Mouse (Mus musculus) ES-E14 (cell line): ENCODE results near the gene Cab39l. TPM values are rescaled to one million over a fixed set of nuclear protein-coding genes. Genes with fewer than 3 reads are reported as not detected.
"Not testable (repeated sequence)": the region's sequence is repeated elsewhere in the genome, so short reads cannot be mapped to it uniquely, and the experiment has no call there.

ENCODE experiments used
- DNase-seq: peaks from one replicate; pipeline ENCODE4 v3.0.0-alpha.2; 2013; ENCODE audit warnings: low read depth, low spot score
- H3K27ac ChIP-seq: 2 replicates; pipeline ENCODE4 v1.5.1; 2012; ENCODE audit warnings: low read depth, mild to moderate bottlenecking, low read length, moderate library complexity, mixed read lengths; ENCODE audit not compliant: poor library complexity, insufficient read depth, severe bottlenecking
- H3K36me3 ChIP-seq: 2 replicates; pipeline ENCODE4 v1.6.1; 2012; ENCODE audit warnings: mild to moderate bottlenecking, low read length, moderate library complexity, mixed read lengths; ENCODE audit not compliant: control insufficient read depth, poor library complexity, insufficient read depth, severe bottlenecking
- H3K4me1 ChIP-seq, 2 experiments: fragments of 150-350 bp in 1 of 2; sonication (generic) in 1 of 2; 2 replicates each; pipeline ENCODE4 v1.6.1; 2012; ENCODE audit warnings: low read length in 2 of 2, mild to moderate bottlenecking in 1 of 2, mixed read lengths in 1 of 2; ENCODE audit not compliant: control insufficient read depth in 2 of 2, insufficient read depth in 2 of 2, poor library complexity in 1 of 2
- H3K4me3 ChIP-seq, 2 experiments: fragments of 150-350 bp in 1 of 2; sonication (generic) in 1 of 2; 2 replicates each; pipeline ENCODE4 v1.5.1; 2012; ENCODE audit warnings: low read length in 2 of 2, low read depth in 1 of 2, mild to moderate bottlenecking in 1 of 2, mixed read lengths in 1 of 2; ENCODE audit not compliant: insufficient read depth in 1 of 2, poor library complexity in 1 of 2, severe bottlenecking in 1 of 2
- H3K9ac ChIP-seq: 2 replicates; pipeline ENCODE4 v1.6.1; 2012; ENCODE audit warnings: low read depth, mild to moderate bottlenecking, low read length, mixed read lengths; ENCODE audit not compliant: poor library complexity, insufficient read depth, severe bottlenecking
- H3K9me3 ChIP-seq: fragments of 150-350 bp; sonication (generic); 2 replicates; pipeline ENCODE4 v1.6.1; 2012; ENCODE audit warnings: low read depth, mild to moderate bottlenecking, low read length; ENCODE audit not compliant: control insufficient read depth, insufficient read depth
- CHD2 ChIP-seq: IDR thresholded peaks from 2 replicates; pipeline ENCODE4 v1.6.1; 2014; ENCODE audit warnings: mild to moderate bottlenecking, low read depth, low read length, inconsistent platforms
- HCFC1 ChIP-seq: IDR thresholded peaks from 2 replicates; pipeline ENCODE4 v1.6.1; 2012; ENCODE audit warnings: low read length, inconsistent platforms, borderline replicate concordance; ENCODE audit not compliant: insufficient read depth
- MAFK ChIP-seq: IDR thresholded peaks from 2 replicates; pipeline ENCODE4 v1.6.1; 2014; ENCODE audit warnings: mild to moderate bottlenecking, low read depth, low read length, inconsistent platforms; ENCODE audit not compliant: insufficient read depth
- ZC3H11A ChIP-seq: IDR thresholded peaks from 2 replicates; pipeline ENCODE4 v1.6.1; 2012; ENCODE audit warnings: low read depth, mild to moderate bottlenecking, inconsistent platforms, low read length, borderline replicate concordance
- ZNF384 ChIP-seq: IDR thresholded peaks from 2 replicates; pipeline ENCODE4 v1.6.1; 2012; ENCODE audit warnings: low read depth, low read length, inconsistent platforms
- in situ Hi-C, 2 experiments: fragments of 600-800 bp; cut with MboI; formaldehyde crosslinking; loops; one replicate each; pipeline ENCODE4 v1.15.1; 2025; ENCODE audit warnings: low sequenced_read_pairs in 2 of 2, inconsistent platforms in 1 of 2; ENCODE audit not compliant: unreplicated experiment in 2 of 2
- total RNA-seq: library from RNA; depleted of rRNA; stranded (reverse); fragments of 300-350 nt; gene quantifications from 2 replicates; pipeline ENCODE4 v1.2.3, GENCODE M21; 2012; rRNA removed

The Cab39l gene
- 5.8 and 8.1 TPM in 2 replicates for total RNA-seq

GRCm38 (mm10) chr14:59440558-59441471 lies at the start of gene Cab39l, which contains the start of gene Setdb2:
Cab39l (plus strand) TSS chr14:59440972.
Setdb2 (minus strand) TSS chr14:59440884.
- H3K9ac ChIP-seq: peak within 1 kb of the TSS; percentile 96
- peak; percentile 87 for DNase-seq
- peaks cover 2 to 4% of the 10 kb centered on the region in 2 experiments; a peak in 2 of 4 replicates for H3K4me1 ChIP-seq
- H3K9me3 ChIP-seq: no peaks in the 10 kb centered on the region
- no peak for TF ChIP-seq ZC3H11A
- peak; percentile 65 for TF ChIP-seq HCFC1
- peak; percentile 82 for TF ChIP-seq CHD2
- H3K4me3 ChIP-seq: peak within 1 kb of the TSS; percentile 75 to 95
- in situ Hi-C loops: no loop called here
- H3K27ac ChIP-seq: peak within 1 kb of the TSS; percentile 33
- no peaks in the 10 kb centered on the region; the same call in 1 of the 2 replicates for H3K36me3 ChIP-seq

DNA sequence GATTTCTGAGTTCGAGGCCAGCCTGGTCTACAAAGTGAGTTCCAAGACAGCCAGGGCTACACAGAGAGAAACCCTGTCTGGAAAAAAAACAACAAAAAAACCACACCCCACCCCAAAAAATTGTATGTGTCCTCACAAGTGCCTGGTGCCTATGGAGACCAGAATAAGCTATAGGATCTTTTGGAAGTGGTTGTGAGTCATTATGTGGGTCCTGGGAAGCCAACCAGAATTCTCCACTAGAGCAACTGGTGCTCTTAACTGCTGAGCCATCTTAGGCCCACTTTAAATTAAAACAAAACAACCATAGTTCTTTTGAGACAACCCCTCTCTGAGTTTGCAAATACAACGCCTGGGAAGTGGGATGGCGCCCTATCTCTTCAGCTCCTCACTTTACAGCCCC lies 45.5 kb upstream of the Cab39l start, which contains the start of gene Phf11c:
Gene Phf11c (minus strand): TSS at position 101 of the 400 bp plus-strand sequence.
- Histone ChIP-seq H3K27ac (no peak within 1 kb of the TSS), H3K9me3 (no peaks in the 10 kb centered on the region), H3K36me3 (no peaks in the 10 kb centered on the region), H3K4me1 (no peaks in the 10 kb centered on the region), H3K9ac (no peak within 1 kb of the TSS), H3K4me3 (no peak within 1 kb of the TSS)
- TF ChIP-seq ZC3H11A: no peak
- TF ChIP-seq ZNF384: no peak
- TF ChIP-seq CHD2: no peak
- no peak for TF ChIP-seq HCFC1
- no peak for TF ChIP-seq MAFK
- no peak for DNase-seq
- in situ Hi-C loops: no loop called here

GRCm38 (mm10) chr14:59396999-59397398 lies 43.8 kb upstream of the Cab39l start:
- Histone ChIP-seq H3K27ac (no peak overlapping the region), H3K9ac (no peak overlapping the region), H3K36me3 (no peaks in the 10 kb centered on the region), H3K4me1 (no peaks in the 10 kb centered on the region), H3K4me3 (no peak overlapping the region), H3K9me3 (no peaks in the 10 kb centered on the region)
- TF ChIP-seq MAFK (no peak), HCFC1 (no peak), CHD2 (no peak), ZC3H11A (no peak), ZNF384 (no peak)
- DNase-seq: no peak
- in situ Hi-C loops: no loop called here

- H3K27ac ChIP-seq, H3K9ac ChIP-seq, H3K36me3 ChIP-seq, in situ Hi-C loops, DNase-seq, H3K4me1 ChIP-seq, H3K4me3 ChIP-seq, H3K9me3 ChIP-seq: not testable (repeated sequence)
- TF ChIP-seq MAFK: peak; percentile 70; the same call in 1 of the 2 replicates
These were observed 25.8 kb upstream of the Cab39l start for GRCm38 (mm10) chr14:59414979-59415378.
